Mouse (Mus musculus): Measurements from ENCODE around the gene Gast. TPM values are rescaled to one million over a fixed set of nuclear protein-coding genes. Genes with fewer than 3 reads are reported as not detected.
"Not testable (repeated sequence)": the region's sequence is repeated elsewhere in the genome, so short reads cannot be mapped to it uniquely, and the experiment has no call there.

Gast gene
- polyA plus RNA-seq, 1 experiment = not detected

DNA sequence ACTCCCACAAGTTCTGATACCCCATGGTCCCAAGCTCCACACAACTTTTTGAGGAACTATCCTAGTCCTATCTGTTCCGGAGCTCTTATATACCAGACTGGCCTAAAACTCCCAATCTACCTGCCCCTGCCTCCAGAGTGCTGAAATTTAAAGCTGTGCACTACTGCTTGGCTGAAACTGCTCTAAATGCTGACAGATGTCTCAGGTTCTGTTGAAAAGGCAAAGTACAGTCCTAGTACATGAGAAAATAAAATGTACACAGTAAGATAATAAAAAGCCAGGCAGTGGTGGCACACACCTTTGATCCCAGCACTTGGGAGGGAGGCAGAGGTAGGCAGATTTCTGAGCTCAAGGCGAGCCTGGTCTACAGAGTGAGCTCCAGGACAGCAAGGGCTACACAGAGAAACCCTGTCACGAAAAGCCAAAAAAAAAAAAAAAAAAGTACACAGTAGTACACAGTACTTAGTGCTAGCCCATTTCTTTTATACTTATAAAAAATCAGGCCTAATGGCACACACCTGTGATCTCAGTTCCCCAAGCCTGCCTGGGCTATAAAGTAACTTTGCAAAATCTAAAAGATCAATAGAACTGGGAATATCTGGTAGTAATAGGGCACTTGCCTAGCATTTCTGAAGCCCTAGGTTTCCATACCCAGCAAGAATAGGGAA lies 11.5 kb upstream of the Gast start:
- Histone ChIP-seq H3K4me3 (replicated peaks; ENCODE audit: control insufficient read depth, low read depth, low read length) (no peak overlapping the region), H3K4me1 (ENCODE audit: control insufficient read depth, insufficient read depth, low read length) (no peaks in the 10 kb centered on the region; the same call in 1 of the 2 replicates), H3K27ac (ENCODE audit: control insufficient read depth, insufficient read depth, low read depth, low read length, poor library complexity) (no peak overlapping the region)
- WGBS = 85% methylated on average over 3 of the region's 3 CpGs
- TF ChIP-seq POLR2A (IDR thresholded peaks at IDR 0.05; ENCODE audit: borderline replicate concordance, control insufficient read depth, low read depth, low read length) (no peak), CTCF (IDR thresholded peaks at IDR 0.05; ENCODE audit: control insufficient read depth, insufficient read depth, low read length) (no peak)

DNA sequence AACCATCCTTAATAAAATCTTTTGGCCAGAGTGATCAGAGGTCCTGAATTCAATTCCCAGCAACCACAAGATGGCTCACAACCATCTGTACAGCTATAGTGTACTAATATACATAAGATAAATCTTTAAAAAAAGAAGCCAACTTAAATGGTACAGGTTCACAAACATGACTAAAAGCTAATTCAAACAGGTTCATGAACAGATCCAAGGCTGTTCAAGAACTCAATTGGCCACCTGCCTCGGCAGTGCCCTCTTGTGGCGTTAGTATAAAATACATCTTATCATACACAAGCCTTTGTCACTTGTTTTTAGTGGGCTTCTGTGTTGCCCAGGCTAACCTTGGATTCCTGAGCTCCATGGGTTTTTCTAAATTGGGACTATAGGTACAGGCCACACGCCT lies 10.6 kb upstream of the Gast start:
- 13% methylated on average over 3 of the region's 3 CpGs for WGBS
- Histone ChIP-seq H3K4me1 (ENCODE audit: control insufficient read depth, insufficient read depth, low read length) (no peaks in the 10 kb centered on the region; the same call in 1 of the 2 replicates), H3K4me3 (replicated peaks; ENCODE audit: control insufficient read depth, low read depth, low read length) (no peak overlapping the region), H3K27ac (ENCODE audit: control insufficient read depth, insufficient read depth, low read depth, low read length, poor library complexity) (no peak overlapping the region)
- TF ChIP-seq POLR2A (IDR thresholded peaks at IDR 0.05; ENCODE audit: borderline replicate concordance, control insufficient read depth, low read depth, low read length) = no peak
- peak; percentile 73 for TF ChIP-seq CTCF (IDR thresholded peaks at IDR 0.05; ENCODE audit: control insufficient read depth, insufficient read depth, low read length)

DNA sequence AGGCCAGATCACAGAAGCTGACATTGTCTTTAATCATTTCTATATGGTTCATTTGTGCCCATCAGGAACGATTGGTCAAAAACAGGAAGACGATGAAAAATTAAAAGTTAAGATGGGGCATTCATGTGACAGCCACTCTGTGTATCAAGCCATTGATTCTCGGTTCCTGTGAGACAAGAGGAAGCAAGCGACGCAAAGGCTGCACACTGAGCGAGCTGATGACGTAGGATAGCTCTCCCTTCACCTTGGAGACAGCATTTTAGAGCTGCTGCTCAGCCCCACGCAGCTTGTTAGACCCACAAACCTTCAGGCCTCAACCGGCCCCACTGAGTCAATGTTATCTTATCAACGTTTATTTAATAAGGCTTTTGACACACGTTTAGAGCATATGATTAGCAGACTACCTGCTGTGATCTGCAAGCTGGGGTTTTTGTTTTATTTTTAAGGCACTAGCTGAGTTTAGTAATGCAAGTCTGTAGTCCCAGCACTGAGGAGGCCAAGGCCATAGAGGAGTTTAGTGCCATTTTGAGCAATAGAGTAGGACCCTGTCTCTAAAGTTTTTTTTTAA lies 9.1 kb upstream of the Gast start:
- Histone ChIP-seq H3K27ac (ENCODE audit: control insufficient read depth, insufficient read depth, low read depth, low read length, poor library complexity) (no peak overlapping the region), H3K4me1 (ENCODE audit: control insufficient read depth, insufficient read depth, low read length) (no peaks in the 10 kb centered on the region; the same call in 1 of the 2 replicates), H3K4me3 (replicated peaks; ENCODE audit: control insufficient read depth, low read depth, low read length) (no peak overlapping the region)
- WGBS = 82% methylated on average over 11 of the region's 11 CpGs
- TF ChIP-seq CTCF (IDR thresholded peaks at IDR 0.05; ENCODE audit: control insufficient read depth, insufficient read depth, low read length) = no peak
- TF ChIP-seq POLR2A (IDR thresholded peaks at IDR 0.05; ENCODE audit: borderline replicate concordance, control insufficient read depth, low read depth, low read length) = no peak

DNA sequence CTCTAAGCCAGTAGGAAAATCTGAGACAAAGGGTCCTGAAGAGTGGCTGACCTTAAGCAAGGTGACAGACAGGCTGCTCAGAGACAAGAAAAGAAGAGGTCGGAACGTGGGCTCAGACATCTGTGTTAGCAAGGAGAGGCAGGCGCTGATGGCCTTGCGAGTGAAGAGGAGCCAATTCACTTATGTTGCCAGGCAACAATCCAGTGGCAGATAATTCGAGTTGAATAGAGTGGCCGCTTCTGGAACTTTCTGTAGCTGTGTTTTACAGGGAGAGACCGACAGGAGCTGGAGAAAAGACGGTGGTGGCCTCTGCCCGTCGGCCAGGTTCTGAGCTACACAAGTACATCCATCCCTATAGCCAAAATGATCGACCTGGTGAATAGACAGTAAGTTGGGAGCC lies 6.9 kb upstream of the Gast start:
- 79% methylated on average over 11 of the region's 11 CpGs for WGBS
- Histone ChIP-seq H3K4me3 (replicated peaks; ENCODE audit: control insufficient read depth, low read depth, low read length) (no peak overlapping the region), H3K27ac (ENCODE audit: control insufficient read depth, insufficient read depth, low read depth, low read length, poor library complexity) (no peak overlapping the region), H3K4me1 (ENCODE audit: control insufficient read depth, insufficient read depth, low read length) (no peaks in the 10 kb centered on the region)
- TF ChIP-seq POLR2A (IDR thresholded peaks at IDR 0.05; ENCODE audit: borderline replicate concordance, control insufficient read depth, low read depth, low read length) (no peak), CTCF (IDR thresholded peaks at IDR 0.05; ENCODE audit: control insufficient read depth, insufficient read depth, low read length) (no peak)

DNA sequence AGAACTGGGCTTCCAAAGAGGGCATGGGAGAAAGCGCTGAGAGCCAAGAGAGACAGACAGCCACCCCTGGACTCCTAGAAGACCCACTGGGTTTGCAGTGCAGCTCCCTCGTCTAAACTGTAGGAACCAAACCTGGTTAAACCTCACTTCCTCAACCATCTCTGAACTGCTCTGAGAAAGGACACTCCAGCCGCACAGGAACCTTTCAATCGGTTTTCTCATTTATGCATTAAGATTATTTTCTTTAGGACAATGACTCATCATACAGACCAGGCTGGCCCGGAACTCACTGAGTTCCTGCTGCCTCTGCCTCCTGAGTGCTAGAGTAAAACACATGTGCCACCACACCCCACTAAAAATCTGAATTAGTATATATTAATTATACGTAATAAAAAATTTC lies 6.4 kb upstream of the Gast start:
- no peak for TF ChIP-seq CTCF (IDR thresholded peaks at IDR 0.05; ENCODE audit: control insufficient read depth, insufficient read depth, low read length)
- TF ChIP-seq POLR2A (IDR thresholded peaks at IDR 0.05; ENCODE audit: borderline replicate concordance, control insufficient read depth, low read depth, low read length) = no peak
- 30% methylated on average over 6 of the region's 6 CpGs for WGBS
- Histone ChIP-seq H3K4me3 (replicated peaks; ENCODE audit: control insufficient read depth, low read depth, low read length) (no peak overlapping the region), H3K4me1 (ENCODE audit: control insufficient read depth, insufficient read depth, low read length) (no peaks in the 10 kb centered on the region), H3K27ac (ENCODE audit: control insufficient read depth, insufficient read depth, low read depth, low read length, poor library complexity) (no peak overlapping the region)

DNA sequence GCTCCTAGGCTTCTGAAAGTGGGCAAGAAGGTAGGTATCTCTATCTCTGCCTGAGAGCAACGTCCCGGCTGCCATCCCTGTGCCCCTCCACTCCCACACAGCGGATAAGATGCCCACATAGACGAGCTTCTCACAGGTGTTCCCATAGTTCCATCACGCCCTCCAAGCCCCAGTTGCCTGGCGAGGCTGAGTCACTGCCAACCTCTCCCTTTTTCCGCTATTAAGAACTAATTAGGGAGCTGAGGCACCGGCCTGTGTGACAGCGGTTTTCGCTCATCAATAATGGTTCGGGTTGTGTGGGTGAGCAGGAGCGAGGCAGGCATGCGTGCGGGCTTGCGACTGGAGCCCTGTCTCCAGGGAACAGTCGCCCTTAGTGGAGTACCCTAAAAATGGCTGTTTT lies 4.0 kb upstream of the Gast start:
- Histone ChIP-seq H3K4me3 (replicated peaks; ENCODE audit: control insufficient read depth, low read depth, low read length) (no peak overlapping the region), H3K4me1 (ENCODE audit: control insufficient read depth, insufficient read depth, low read length) (no peaks in the 10 kb centered on the region), H3K27ac (ENCODE audit: control insufficient read depth, insufficient read depth, low read depth, low read length, poor library complexity) (no peak overlapping the region)
- 78% methylated on average over 16 of the region's 16 CpGs for WGBS
- no peak for TF ChIP-seq CTCF (IDR thresholded peaks at IDR 0.05; ENCODE audit: control insufficient read depth, insufficient read depth, low read length)
- TF ChIP-seq POLR2A (IDR thresholded peaks at IDR 0.05; ENCODE audit: borderline replicate concordance, control insufficient read depth, low read depth, low read length) = no peak

DNA sequence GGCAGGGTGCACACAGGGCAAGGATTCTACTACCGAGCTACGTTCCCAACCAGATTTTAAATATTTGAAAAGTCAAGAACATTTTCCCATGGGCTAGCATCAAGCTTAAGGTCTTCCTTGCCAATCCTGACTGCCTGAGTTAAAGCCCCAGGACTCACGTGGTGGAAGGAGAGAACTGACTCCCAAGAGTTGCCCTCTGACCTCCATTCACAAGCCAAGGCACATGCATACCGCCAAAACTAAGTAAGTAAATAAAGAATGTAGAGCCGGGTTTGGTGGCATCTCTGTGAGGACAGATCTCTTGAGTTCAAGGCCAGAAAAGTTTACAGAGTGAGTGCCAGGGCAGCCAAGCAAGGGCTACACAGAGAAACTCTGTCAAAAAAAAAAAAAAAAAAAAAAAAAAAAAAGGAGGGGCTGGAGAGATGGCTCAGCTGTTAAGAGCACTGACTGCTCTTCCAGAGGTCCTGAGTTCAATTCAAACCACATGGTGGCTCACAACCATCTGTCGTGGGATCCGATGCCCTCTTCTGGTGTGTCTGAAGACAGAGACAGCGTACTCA lies 3.3 kb upstream of the Gast start:
- H3K4me3 ChIP-seq (replicated peaks; ENCODE audit: control insufficient read depth, low read depth, low read length); H3K4me1 ChIP-seq (ENCODE audit: control insufficient read depth, insufficient read depth, low read length); H3K27ac ChIP-seq (ENCODE audit: control insufficient read depth, insufficient read depth, low read depth, low read length, poor library complexity): not testable (repeated sequence)
- 71% methylated on average over 8 of the region's 8 CpGs for WGBS

DNA sequence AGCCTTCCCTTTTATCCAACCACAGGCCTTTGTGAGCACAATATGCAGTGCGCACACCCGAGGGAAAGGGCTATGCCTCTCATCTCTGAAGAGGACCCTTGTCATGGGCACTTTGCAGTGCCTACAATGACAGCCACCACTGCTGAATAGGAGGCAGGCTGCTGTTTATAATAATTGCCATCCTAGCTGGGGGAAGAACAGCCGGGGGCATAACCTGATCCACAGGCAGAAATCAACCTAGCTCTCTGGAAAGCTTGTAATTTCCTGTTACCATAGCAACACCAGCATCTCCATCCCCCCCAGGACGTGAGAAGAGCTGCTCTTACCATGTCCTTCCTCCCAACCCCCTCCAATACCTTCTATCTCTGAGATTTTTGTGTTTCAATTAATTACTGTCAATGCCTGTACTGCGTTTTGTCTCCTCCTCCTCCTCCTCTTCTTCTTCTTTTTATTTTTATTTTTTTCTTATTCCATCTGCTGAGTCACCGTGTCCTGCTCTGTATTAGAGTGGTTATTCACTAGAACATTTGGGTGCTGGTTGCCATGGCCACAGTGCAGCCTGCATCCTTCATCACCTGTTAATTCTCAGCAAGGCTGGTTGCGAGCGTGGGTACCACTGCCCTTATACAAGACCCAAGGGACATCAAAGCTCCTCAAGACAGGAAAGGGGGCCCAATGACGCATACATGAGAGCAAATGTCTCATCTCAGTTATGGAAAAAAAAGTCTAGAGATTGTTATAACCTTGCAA lies 1.3 kb upstream of the Gast start:
- WGBS = 59% methylated on average over 9 of the region's 9 CpGs
- no peak overlapping the region for H3K27ac ChIP-seq (ENCODE audit: control insufficient read depth, insufficient read depth, low read depth, low read length, poor library complexity)

More for the DNA sequence above, 1.3 kb upstream of the Gast start:
- H3K4me1 ChIP-seq (ENCODE audit: control insufficient read depth, insufficient read depth, low read length) = no peaks in the 10 kb centered on the region
- H3K4me3 ChIP-seq (replicated peaks; ENCODE audit: control insufficient read depth, low read depth, low read length) = no peak overlapping the region
- TF ChIP-seq CTCF (IDR thresholded peaks at IDR 0.05; ENCODE audit: control insufficient read depth, insufficient read depth, low read length) = no peak
- no peak for TF ChIP-seq POLR2A (IDR thresholded peaks at IDR 0.05; ENCODE audit: borderline replicate concordance, control insufficient read depth, low read depth, low read length)
